Mouse (Mus musculus): Measurements from ENCODE around the gene Jun. TPM values are rescaled to one million over a fixed set of nuclear protein-coding genes. Genes with fewer than 3 reads are reported as not detected.

The Jun gene
- total and polyA plus RNA-seq, 3 experiments, result not detected

GRCm38 (mm10) chr4:95099373-95099772 is 47.4 kb upstream of the Jun start:
- no peaks in the 10 kb centered on the region for H3K4me1 ChIP-seq (ENCODE audit: control insufficient read depth in 1 of 2, insufficient read depth in 2 of 2, low read length in 2 of 2)
- DNase-seq (ENCODE audit: low read depth, low spot score), result no peak
- H3K36me3 ChIP-seq (ENCODE audit: control insufficient read depth in 1 of 2, insufficient read depth in 2 of 2, low read length in 2 of 2), result no peaks in the 10 kb centered on the region

GRCm38 (mm10) chr4:95098722-95099097 is 46.7 kb upstream of the Jun start:
- Histone ChIP-seq H3K36me3 (ENCODE audit: control insufficient read depth in 1 of 2, insufficient read depth in 2 of 2, low read length in 2 of 2) (no peaks in the 10 kb centered on the region), H3K9ac (ENCODE audit: control insufficient read depth, low read depth, low read length, poor library complexity, severe bottlenecking) (no peak overlapping the region), H3K4me1 (ENCODE audit: control insufficient read depth in 1 of 2, insufficient read depth in 2 of 2, low read length in 2 of 2) (no peaks in the 10 kb centered on the region), H3K79me2 (ENCODE audit: control insufficient read depth, insufficient read depth, low read length, poor library complexity) (no peaks in the 10 kb centered on the region), H3K27me3 (ENCODE audit: control insufficient read depth in 1 of 2, insufficient read depth in 2 of 2, low read length in 2 of 2) (no peaks in the 10 kb centered on the region; a peak in 1 of 4 replicates), H3K4me3 (ENCODE audit: control insufficient read depth in 1 of 2, insufficient read depth in 1 of 2, low read depth in 2 of 2, low read length in 2 of 2) (no peak overlapping the region), H3K9me3 (replicated peaks; ENCODE audit: insufficient read depth, low read length) (no peaks in the 10 kb centered on the region), H3K27ac (ENCODE audit: control insufficient read depth, low read depth, low read length) (no peak overlapping the region)
- no peak for DNase-seq (ENCODE audit: low read depth, low spot score)
- no peak for TF ChIP-seq JUND (IDR thresholded peaks at IDR 0.05; ENCODE audit: low read depth, low read length)
- TF ChIP-seq UBTF (IDR thresholded peaks at IDR 0.05; ENCODE audit: borderline replicate concordance, insufficient read depth, low read depth, low read length), result no peak
- TF ChIP-seq ELF1 (IDR thresholded peaks at IDR 0.05; ENCODE audit: low read depth, low read length), result no peak
- TF ChIP-seq ZKSCAN1 (IDR thresholded peaks at IDR 0.05; ENCODE audit: low read depth, low read length), result no peak
- TF ChIP-seq ETS1 (IDR thresholded peaks at IDR 0.05; ENCODE audit: low read depth, low read length), result no peak
- no peak for TF ChIP-seq TCF12 (IDR thresholded peaks at IDR 0.05; ENCODE audit: low read depth, low read length)
- TF ChIP-seq ZMIZ1 (IDR thresholded peaks at IDR 0.05; ENCODE audit: low read depth, low read length), result no peak
- no peak for TF ChIP-seq MEF2A (IDR thresholded peaks at IDR 0.05; ENCODE audit: extremely low read depth, insufficient replicate concordance, low read depth, low read length, poor library complexity, severe bottlenecking)
- TF ChIP-seq GATA1 (IDR thresholded peaks at IDR 0.05; ENCODE audit: low read depth, low read length), result no peak
- TF ChIP-seq CHD2 (IDR thresholded peaks at IDR 0.05; ENCODE audit: low read length), result no peak
- TF ChIP-seq MYC (IDR thresholded peaks at IDR 0.05; ENCODE audit: low read depth, low read length), result no peak

More at GRCm38 (mm10) chr4:95099373-95099772, 47.4 kb upstream of the Jun start:
- Histone ChIP-seq H3K9me3 (replicated peaks; ENCODE audit: insufficient read depth, low read length) (no peaks in the 10 kb centered on the region), H3K4me3 (ENCODE audit: control insufficient read depth in 1 of 2, insufficient read depth in 1 of 2, low read depth in 2 of 2, low read length in 2 of 2) (no peak overlapping the region), H3K27ac (ENCODE audit: control insufficient read depth, low read depth, low read length) (no peak overlapping the region), H3K9ac (ENCODE audit: control insufficient read depth, low read depth, low read length, poor library complexity, severe bottlenecking) (no peak overlapping the region), H3K79me2 (ENCODE audit: control insufficient read depth, insufficient read depth, low read length, poor library complexity) (no peaks in the 10 kb centered on the region), H3K27me3 (ENCODE audit: control insufficient read depth in 1 of 2, insufficient read depth in 2 of 2, low read length in 2 of 2) (no peaks in the 10 kb centered on the region; a peak in 1 of 4 replicates)
- TF ChIP-seq CHD2 (IDR thresholded peaks at IDR 0.05; ENCODE audit: low read length), result no peak
- TF ChIP-seq SMC3 (IDR thresholded peaks at IDR 0.05; ENCODE audit: low read depth, low read length), result no peak
- no peak for TF ChIP-seq MEF2A (IDR thresholded peaks at IDR 0.05; ENCODE audit: extremely low read depth, insufficient replicate concordance, low read depth, low read length, poor library complexity, severe bottlenecking)
- no peak for TF ChIP-seq ZC3H11A (IDR thresholded peaks at IDR 0.05; ENCODE audit: low read depth, low read length)
- TF ChIP-seq GABPA (IDR thresholded peaks at IDR 0.05; ENCODE audit: low read depth, low read length), result no peak
- TF ChIP-seq MYB (IDR thresholded peaks at IDR 0.05; ENCODE audit: low read depth, low read length), result no peak
- TF ChIP-seq JUND (IDR thresholded peaks at IDR 0.05; ENCODE audit: low read depth, low read length), result no peak
- no peak for TF ChIP-seq TCF12 (IDR thresholded peaks at IDR 0.05; ENCODE audit: low read depth, low read length)

Data from MEL (cell line).